Mouse (Mus musculus): ENCODE results near the gene Ackr4. TPM values are rescaled to one million over a fixed set of nuclear protein-coding genes. Genes with fewer than 3 reads are reported as not detected.

The Ackr4 gene
- under 1 TPM in 2 of 4 experiments, not detected in 2; 0.15 to 0.25 TPM for total RNA-seq (2022)

- DNase-seq: no peak
These were observed at the start of gene Ackr4 for GRCm38 (mm10) chr9:104126833-104127232. Gene Ackr4 (minus strand): TSS chr9:104126933.

DNA sequence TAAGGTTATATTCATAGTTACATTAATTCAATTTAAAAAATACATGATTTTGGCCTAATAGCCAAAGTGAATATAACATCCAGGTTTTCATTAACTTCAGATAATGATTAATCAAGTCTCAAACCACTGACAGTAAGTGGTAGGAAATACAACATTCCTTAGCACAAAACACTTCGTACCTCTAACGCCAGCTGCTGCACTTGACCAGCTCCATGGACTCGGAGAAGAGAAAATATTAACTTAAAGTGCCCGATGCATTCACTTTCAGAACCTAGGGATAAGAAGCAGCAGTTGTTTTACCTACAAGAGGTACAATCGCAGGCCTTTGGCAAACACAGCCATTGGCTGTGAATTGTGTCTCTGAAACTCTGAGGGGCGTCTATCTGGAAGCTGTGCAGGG lies 45.6 kb upstream of the Ackr4 start:
- DNase-seq: no peak

DNA sequence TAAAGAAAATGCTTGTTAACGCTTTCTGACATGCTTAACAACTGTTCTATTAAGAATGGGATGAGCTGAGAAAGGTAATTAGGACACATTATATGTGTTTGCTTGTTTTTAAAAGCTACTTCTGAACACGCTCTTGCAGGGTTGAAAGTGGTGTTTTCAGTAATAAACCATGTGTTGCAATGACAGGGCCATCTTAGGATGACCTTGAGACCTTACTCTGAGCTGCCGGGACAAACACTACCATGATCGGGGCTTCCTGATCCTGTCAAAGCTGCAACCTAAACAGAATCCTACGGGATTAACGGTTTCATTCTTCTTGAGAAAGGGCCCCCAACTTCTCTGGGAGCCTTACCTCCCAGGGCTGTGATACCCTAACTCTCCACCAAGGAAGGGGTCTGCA lies 44.9 kb upstream of the Ackr4 start:
- DNase-seq: no peak

DNA sequence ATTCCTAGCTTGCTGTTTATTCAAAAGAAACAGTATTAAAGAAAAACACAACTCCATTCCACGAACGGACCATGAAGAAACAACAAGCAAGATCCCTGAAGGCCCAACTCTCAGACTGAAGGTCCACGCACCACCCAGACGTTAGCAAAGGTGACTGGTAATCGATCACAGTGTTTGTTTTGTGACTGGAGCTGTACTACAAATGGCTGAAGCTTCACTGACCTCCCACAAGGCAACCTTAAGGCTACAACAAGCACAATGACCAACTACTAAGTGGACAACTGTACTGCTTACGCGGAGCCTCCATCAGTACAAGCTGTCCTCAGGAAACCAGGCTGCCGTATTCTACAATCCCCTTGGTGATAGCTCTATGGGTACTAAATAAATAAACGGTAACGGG lies 43.3 kb upstream of the Ackr4 start:
- no peak for DNase-seq

DNA sequence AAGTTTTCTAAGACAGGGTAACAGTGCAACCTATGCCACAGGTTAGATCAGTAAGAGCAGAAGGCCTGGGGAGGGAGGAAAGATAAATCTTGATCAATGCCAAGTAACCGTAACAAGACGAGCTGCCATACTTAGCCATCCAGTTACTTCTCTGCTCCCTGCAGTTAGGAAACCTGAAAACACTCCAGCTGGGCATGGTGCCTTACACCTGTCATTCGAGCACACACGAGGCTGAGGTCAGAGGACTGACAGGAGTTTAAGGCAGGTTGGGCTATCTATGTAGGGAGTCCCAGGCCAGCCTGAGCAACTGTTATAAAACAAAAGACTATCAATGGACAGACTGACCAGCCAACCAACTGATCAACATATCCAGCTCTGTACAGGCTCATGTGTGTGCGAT lies 39.2 kb upstream of the Ackr4 start:
- DNase-seq: no peak

DNA sequence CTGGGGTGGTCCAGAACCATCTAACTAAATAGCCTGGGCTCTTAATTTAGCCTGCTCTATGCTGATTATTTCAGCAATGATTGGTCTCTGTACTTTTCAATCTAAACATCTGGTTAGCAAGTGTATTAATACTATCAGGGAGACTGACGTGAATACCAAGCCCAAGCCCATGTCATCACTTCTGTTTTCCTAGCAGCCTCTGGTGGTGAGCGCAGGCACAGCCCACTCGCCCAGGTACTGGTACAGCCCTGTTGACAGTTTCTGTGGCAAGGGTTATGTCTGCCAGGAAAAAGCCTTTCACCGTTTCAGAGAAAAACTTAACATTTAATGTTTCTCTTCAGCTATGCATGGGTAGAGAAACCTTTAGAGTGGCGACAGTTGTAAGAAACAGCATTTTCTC lies 37.5 kb upstream of the Ackr4 start:
- no peak for DNase-seq

- no peak for DNase-seq
These were observed 34.4 kb upstream of the Ackr4 start for GRCm38 (mm10) chr9:104161117-104161516.

DNA sequence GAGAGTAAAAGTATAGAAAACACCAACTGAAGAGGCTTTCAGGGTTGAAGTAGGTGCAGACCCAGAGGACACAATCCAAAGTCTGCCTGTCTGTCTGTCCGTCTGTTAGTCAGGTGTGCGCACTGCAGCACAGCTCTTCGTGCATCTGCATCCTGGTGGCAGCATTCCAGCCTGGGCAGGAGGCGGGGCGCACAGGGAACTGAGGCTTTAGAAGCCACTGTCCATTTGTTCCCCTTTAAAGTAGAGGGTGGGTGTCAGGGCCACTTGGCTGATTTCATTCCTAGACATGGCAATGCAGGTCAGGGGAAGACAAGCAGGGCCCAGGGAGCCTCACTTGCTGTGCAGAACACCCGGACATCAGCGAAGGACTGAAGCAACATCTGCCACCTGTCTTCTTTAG lies 30.6 kb upstream of the Ackr4 start:
- no peak for DNase-seq

GRCm38 (mm10) chr9:104156506-104156905 lies 29.8 kb upstream of the Ackr4 start:
- DNase-seq: no peak

DNA sequence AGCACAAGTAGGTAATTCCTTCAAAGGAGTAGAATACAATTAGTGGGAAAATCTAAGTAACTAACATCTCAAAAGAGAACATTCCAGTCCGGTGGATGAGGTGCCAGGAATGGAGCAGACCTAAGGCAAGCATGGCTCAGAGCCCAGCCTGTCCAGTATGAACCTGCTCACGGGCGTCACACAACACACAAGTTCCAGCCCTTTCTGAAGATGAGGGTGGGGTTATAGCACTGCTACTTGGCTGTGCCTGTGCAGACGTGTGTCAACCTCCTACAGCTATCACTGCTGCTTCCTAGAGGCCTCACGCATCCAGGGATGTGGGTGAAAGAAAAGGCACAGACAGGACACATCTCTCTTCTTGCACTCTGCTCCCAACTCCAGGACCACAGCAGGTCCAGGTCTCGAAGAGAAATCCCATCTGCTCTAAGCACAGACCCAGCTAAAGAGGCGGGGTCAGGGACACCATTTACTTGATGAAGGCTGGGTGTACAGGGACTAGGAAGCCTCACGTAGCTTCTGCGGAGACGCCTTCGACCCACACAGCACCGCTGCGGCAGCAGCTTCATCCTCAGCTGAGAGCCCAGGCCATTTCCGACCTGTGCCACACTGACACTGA lies 28.5 kb upstream of the Ackr4 start:
- DNase-seq: no peak

DNA sequence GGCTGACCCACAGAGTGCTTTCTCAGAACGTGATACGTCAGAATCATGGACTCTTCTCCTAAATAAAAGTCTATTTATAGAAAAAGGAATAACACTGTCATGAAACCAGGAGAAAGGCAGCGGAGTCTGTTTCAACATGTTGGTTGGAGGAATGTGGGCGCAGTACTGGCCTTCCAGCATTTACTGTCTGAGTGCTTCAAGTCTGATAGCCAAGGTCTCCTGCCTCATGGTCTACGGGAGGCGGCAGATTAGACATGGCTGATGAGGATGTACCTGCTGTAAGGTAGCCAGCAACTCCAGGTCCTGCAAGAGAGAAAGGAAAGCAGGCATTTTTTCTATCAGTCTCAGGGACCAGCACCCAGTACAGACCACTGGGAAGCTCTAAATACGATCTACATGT lies 25.4 kb upstream of the Ackr4 start:
- no peak for DNase-seq

- no peak for DNase-seq
These were observed 22.2 kb upstream of the Ackr4 start for GRCm38 (mm10) chr9:104148969-104149368.

GRCm38 (mm10) chr9:104146683-104147082 lies 19.9 kb upstream of the Ackr4 start:
- no peak for DNase-seq

GRCm38 (mm10) chr9:104144314-104144996 lies 17.7 kb upstream of the Ackr4 start:
- no peak for DNase-seq

DNA sequence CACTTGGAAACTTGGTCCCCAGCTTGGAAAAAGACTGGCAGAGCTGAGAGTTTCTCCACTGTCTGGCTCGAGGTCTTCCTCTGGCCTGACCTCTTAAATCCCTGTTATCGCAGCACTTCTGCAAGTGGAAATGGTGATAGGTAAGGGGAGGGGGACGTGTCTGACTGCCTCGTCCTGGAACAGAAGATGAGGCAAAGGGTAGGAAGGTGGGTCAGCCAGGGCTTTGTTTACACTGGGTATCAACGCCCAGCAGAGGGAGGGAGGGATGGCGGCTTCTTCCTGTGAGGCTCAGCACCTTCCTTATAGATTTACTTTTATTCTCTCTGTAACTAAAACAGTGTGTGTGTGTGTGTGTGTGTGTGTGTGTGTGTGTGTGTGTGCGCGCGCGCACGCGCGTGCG lies 16.1 kb upstream of the Ackr4 start:
- DNase-seq: no peak

DNA sequence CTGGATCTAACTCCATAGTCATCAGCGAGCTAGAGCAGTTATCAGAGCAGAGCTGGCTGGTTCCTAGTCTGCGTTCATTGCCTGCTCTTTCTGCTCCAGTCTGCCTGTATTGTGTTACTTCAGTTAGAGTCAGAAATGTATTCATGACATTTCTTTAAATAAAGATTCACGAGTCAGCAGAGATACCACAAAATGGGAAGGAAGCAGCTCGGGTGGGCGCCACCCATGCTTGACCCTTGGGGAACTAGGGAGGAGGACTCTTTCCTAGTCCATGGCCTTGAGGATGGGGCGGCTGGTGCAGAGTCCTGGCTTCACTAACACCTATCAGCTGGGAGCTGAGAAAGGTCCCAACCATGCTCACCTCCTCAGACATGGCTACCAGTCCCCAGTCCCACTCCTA lies 13.6 kb upstream of the Ackr4 start:
- DNase-seq: no peak

GRCm38 (mm10) chr9:104130141-104130755 lies 3.5 kb upstream of the Ackr4 start:
- DNase-seq: no peak

DNA sequence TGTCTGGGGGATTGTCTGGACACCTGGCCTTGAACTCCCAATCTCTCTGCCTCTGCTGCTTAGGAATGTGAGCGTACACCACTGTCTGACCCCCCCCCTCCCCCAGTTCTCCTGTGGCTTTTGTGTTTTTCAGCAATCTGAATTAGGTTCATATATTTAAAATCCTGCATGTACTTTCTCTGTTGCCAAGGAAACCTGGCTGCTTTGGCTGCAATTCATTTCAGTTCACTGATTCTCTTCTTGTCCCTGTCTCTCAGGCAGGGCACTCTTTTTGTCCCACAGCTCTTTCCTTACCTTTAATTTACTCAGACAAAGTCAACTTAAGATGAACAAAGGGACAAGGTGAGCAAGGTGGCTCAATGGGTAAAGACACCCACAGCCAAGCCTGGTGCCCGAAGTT lies 1.4 kb upstream of the Ackr4 start:
- DNase-seq: no peak

- no peak for DNase-seq
These were observed 3.1 kb downstream of the Ackr4 start for GRCm38 (mm10) chr9:104123622-104124021.

GRCm38 (mm10) chr9:104123101-104123500 lies 3.6 kb downstream of the Ackr4 start:
- no peak for DNase-seq

GRCm38 (mm10) chr9:104109151-104109550 lies 17.6 kb downstream of the Ackr4 start:
- DNase-seq: no peak

DNA sequence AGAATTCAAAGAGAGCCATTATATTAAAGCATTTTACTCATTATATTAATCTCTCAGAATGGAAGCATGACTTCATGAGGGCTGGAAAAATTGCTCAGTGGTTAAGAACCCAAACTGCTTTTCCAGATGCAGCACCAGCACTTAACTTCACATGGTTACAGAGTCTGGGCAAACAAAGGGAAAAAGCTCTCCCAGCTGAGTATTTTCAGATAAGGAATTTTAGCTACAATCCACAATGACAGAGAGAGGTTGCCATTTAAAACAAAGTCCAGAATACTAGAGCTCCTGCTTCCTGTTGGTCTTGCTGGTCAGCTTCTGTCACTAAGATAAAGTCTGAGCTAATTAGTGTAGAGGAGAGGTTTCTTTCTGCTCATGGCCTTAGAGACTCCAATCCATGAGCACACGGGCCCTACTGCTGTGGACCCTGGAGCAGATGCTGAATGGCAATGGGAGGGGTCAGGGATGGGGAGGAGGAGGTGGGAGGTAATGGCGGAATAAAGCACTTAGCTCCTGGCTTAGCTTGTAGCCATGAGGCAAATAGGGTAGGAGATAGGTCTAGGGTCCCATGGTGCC lies 18.1 kb downstream of the Ackr4 start:
- no peak for DNase-seq

- DNase-seq: no peak
These were observed 19.3 kb downstream of the Ackr4 start for GRCm38 (mm10) chr9:104107482-104107881.

DNA sequence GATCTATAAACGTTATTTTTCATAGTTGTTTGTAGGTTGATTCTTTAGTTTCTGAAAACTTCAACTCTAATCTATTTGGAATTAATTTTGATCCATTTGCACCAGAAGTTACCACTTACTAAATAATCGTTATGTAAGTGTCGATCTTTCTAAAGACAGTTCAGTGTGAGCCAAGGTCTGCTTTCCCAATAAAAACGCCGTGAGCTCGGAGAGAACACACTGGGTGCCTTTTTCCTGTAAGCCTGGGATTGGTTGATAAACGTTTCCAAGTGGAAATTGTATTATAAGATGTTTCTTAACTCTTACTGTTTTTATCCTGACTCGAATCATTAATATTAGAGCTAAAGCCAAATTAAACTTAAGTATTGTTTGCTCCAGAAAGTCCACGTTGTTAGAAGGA lies 19.8 kb downstream of the Ackr4 start:
- DNase-seq: no peak

Data from adrenal gland, adult 8-10 months (tissue).